Mouse (Mus musculus): ENCODE measurements around the gene Atp6v0a1. TPM values are rescaled to one million over a fixed set of nuclear protein-coding genes. Genes with fewer than 3 reads are reported as not detected.
"Not testable (repeated sequence)": the region's sequence is repeated elsewhere in the genome, so short reads cannot be mapped to it uniquely, and the experiment has no call there.

Gene Atp6v0a1
- polyA plus RNA-seq, 1 experiment: 45.0 TPM

DNA sequence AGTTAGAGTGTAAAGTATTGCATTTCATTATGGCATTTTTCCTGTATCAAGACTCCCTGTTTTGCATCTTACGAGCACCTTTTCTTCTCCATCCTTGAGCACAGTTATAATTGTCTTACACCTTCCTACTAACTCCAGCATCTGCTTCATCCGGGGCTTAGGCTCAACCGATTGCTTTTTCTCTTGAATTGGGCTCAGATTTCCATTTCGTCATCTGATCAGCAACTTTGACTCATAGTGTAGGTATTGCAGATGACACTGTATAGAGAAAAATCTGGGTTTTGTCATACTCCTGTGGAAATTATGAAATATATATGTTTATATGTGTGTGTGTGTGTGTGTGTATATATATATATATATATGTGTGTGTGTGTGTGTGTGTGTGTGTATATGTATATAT is 12.8 kb upstream of the Atp6v0a1 start:
- Histone ChIP-seq H3K36me3 (ENCODE audit: control insufficient read depth, insufficient read depth) (no peaks in the 10 kb centered on the region), H3ac (ENCODE audit: control insufficient read depth, insufficient read length) (no peak overlapping the region), H3K79me2 (ENCODE audit: control insufficient read depth, insufficient read depth) (no peaks in the 10 kb centered on the region), H3K4me3 (no peak overlapping the region), H3K4me2 (ENCODE audit: low read depth) (no peak overlapping the region), H3K27me3 (ENCODE audit: control insufficient read depth, insufficient read depth, insufficient read length) (no peaks in the 10 kb centered on the region)
- TF ChIP-seq CEBPB (IDR thresholded peaks at IDR 0.05; ENCODE audit: insufficient read depth, poor library complexity, severe bottlenecking): no peak
- no peak for TF ChIP-seq SRF (IDR thresholded peaks at IDR 0.05; ENCODE audit: control insufficient read depth, insufficient read length, low read depth)
- no peak for TF ChIP-seq REST (IDR thresholded peaks at IDR 0.05; ENCODE audit: insufficient read depth, insufficient read length)
- TF ChIP-seq POLR2AphosphoS2 (IDR thresholded peaks at IDR 0.05; ENCODE audit: insufficient read length, low read depth): no peak
- no peak for TF ChIP-seq MYOD1 (IDR thresholded peaks at IDR 0.05; ENCODE audit: control insufficient read depth in 1 of 3, insufficient read length in 2 of 3, low read depth in 2 of 3)
- no peak for TF ChIP-seq MYOG (IDR thresholded peaks at IDR 0.05; ENCODE audit: control insufficient read depth in 1 of 3, insufficient read depth in 1 of 3, insufficient read length in 2 of 3, low read depth in 2 of 3)
- no peak for TF ChIP-seq TCF12 (IDR thresholded peaks at IDR 0.05; ENCODE audit: insufficient read depth, poor library complexity, severe bottlenecking)
- TF ChIP-seq TCF3 (IDR thresholded peaks at IDR 0.05; ENCODE audit: insufficient read length, low read depth): no peak
- TF ChIP-seq MAX (IDR thresholded peaks at IDR 0.05; ENCODE audit: low read depth): no peak
- no peak for TF ChIP-seq POLR2A (IDR thresholded peaks at IDR 0.05; ENCODE audit: insufficient read length, low read depth)
- no peak for TF ChIP-seq E2F4 (IDR thresholded peaks at IDR 0.05; ENCODE audit: insufficient read depth)
- no peak for TF ChIP-seq USF1 (IDR thresholded peaks at IDR 0.05; ENCODE audit: low read depth)

GRCm38 (mm10) chr11:100998836-100999235 is 10.4 kb upstream of the Atp6v0a1 start:
- no peak overlapping the region for H3ac ChIP-seq (ENCODE audit: control insufficient read depth, insufficient read length)
- H3K4me3 ChIP-seq: no peak overlapping the region
- H3K27me3 ChIP-seq (ENCODE audit: control insufficient read depth, insufficient read depth, insufficient read length): no peaks in the 10 kb centered on the region
- no peaks in the 10 kb centered on the region for H3K79me2 ChIP-seq (ENCODE audit: control insufficient read depth, insufficient read depth)
- no peak overlapping the region for H3K4me2 ChIP-seq (ENCODE audit: low read depth)
- no peaks in the 10 kb centered on the region for H3K36me3 ChIP-seq (ENCODE audit: control insufficient read depth, insufficient read depth)
- TF ChIP-seq SRF (IDR thresholded peaks at IDR 0.05; ENCODE audit: control insufficient read depth, insufficient read length, low read depth): no peak
- TF ChIP-seq MAX (IDR thresholded peaks at IDR 0.05; ENCODE audit: low read depth): no peak
- TF ChIP-seq TCF3 (IDR thresholded peaks at IDR 0.05; ENCODE audit: insufficient read length, low read depth): no peak

DNA sequence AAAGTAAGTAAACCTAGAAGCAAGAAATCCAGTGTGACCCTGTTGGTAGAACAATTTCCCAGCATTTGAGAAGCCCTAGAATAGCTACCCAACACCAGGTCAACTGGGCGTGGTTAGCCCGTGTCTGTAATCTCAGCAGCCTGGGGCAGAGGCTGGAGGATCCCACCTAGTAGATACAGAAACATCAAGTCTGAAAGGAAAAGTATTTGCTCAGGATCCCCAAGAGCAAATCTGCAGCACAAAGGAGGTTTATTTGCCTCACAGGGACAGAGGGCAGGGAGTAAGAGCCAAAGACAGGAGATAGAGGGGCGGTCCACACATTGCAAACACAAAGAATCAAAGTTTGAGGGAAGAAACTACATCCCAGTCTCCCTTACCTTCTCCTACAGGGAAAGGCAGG is 10.0 kb upstream of the Atp6v0a1 start:
- Histone ChIP-seq H3K4me3 (no peak overlapping the region), H3ac (ENCODE audit: control insufficient read depth, insufficient read length) (no peak overlapping the region), H3K27me3 (ENCODE audit: control insufficient read depth, insufficient read depth, insufficient read length) (no peaks in the 10 kb centered on the region), H3K4me2 (ENCODE audit: low read depth) (no peak overlapping the region), H3K36me3 (ENCODE audit: control insufficient read depth, insufficient read depth) (no peaks in the 10 kb centered on the region), H3K79me2 (ENCODE audit: control insufficient read depth, insufficient read depth) (no peaks in the 10 kb centered on the region)
- TF ChIP-seq MAX (IDR thresholded peaks at IDR 0.05; ENCODE audit: low read depth) (no peak), SRF (IDR thresholded peaks at IDR 0.05; ENCODE audit: control insufficient read depth, insufficient read length, low read depth) (no peak), CEBPB (IDR thresholded peaks at IDR 0.05; ENCODE audit: insufficient read depth, poor library complexity, severe bottlenecking) (no peak), TCF3 (IDR thresholded peaks at IDR 0.05; ENCODE audit: insufficient read length, low read depth) (no peak), REST (IDR thresholded peaks at IDR 0.05; ENCODE audit: insufficient read depth, insufficient read length) (no peak), TCF12 (IDR thresholded peaks at IDR 0.05; ENCODE audit: insufficient read depth, poor library complexity, severe bottlenecking) (no peak), POLR2AphosphoS2 (IDR thresholded peaks at IDR 0.05; ENCODE audit: insufficient read length, low read depth) (no peak), MYOG (IDR thresholded peaks at IDR 0.05; ENCODE audit: control insufficient read depth in 1 of 3, insufficient read depth in 1 of 3, insufficient read length in 2 of 3, low read depth in 2 of 3) (no peak), POLR2A (IDR thresholded peaks at IDR 0.05; ENCODE audit: insufficient read length, low read depth) (no peak), MYOD1 (IDR thresholded peaks at IDR 0.05; ENCODE audit: control insufficient read depth in 1 of 3, insufficient read length in 2 of 3, low read depth in 2 of 3) (no peak), USF1 (IDR thresholded peaks at IDR 0.05; ENCODE audit: low read depth) (no peak), E2F4 (IDR thresholded peaks at IDR 0.05; ENCODE audit: insufficient read depth) (no peak)

GRCm38 (mm10) chr11:101001875-101002552 is 7.2 kb upstream of the Atp6v0a1 start:
- not testable (repeated sequence) for H3ac ChIP-seq (ENCODE audit: control insufficient read depth, insufficient read length); H3K79me2 ChIP-seq (ENCODE audit: control insufficient read depth, insufficient read depth); H3K36me3 ChIP-seq (ENCODE audit: control insufficient read depth, insufficient read depth); H3K27me3 ChIP-seq (ENCODE audit: control insufficient read depth, insufficient read depth, insufficient read length); H3K4me3 ChIP-seq
- TF ChIP-seq CEBPB (IDR thresholded peaks at IDR 0.05; ENCODE audit: insufficient read depth, poor library complexity, severe bottlenecking): peak; percentile 54; the same call in 1 of the 2 replicates
- H3K4me2 ChIP-seq (ENCODE audit: low read depth): peak overlapping the region; percentile 27

DNA sequence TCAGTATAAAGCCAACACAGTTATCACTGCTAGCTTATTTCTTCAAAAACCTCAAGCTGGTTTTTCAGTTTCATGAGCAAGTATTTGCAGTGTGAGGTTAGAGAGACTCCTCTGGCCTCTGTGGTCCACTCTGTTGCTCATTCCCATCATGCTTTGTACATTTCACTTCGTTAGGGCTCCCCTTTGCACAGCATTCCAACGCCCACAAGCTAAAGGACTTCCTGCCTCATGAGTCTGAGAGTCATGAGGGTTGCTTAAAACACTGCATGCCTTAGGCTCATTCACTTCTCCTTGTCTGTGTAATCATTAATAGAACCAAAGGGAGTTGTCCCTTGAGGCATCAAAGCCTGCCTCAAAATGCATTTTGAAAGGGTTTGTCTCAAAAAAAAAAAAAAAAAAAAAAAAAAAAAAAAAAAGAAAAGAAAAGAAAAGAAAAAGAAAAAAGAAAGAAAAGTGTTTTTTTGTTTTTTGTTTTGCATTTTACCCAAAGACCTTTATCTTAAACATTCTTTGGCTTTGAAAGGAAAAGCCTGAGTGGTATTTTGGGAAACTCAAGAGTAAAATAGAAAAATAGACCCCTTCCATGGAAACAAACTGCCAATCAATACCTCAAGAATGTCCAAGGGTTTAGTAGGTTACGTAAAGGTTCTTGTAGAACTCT is 6.1 kb upstream of the Atp6v0a1 start:
- no peak for TF ChIP-seq TCF12 (IDR thresholded peaks at IDR 0.05; ENCODE audit: insufficient read depth, poor library complexity, severe bottlenecking)
- TF ChIP-seq POLR2A (IDR thresholded peaks at IDR 0.05; ENCODE audit: insufficient read length, low read depth): no peak
- TF ChIP-seq MYOD1 (IDR thresholded peaks at IDR 0.05; ENCODE audit: control insufficient read depth in 1 of 3, insufficient read length in 2 of 3, low read depth in 2 of 3): no peak
- TF ChIP-seq POLR2AphosphoS2 (IDR thresholded peaks at IDR 0.05; ENCODE audit: insufficient read length, low read depth): no peak
- Histone ChIP-seq H3K79me2 (ENCODE audit: control insufficient read depth, insufficient read depth) (no peaks in the 10 kb centered on the region), H3K36me3 (ENCODE audit: control insufficient read depth, insufficient read depth) (no peaks in the 10 kb centered on the region), H3K4me3 (no peak overlapping the region), H3ac (ENCODE audit: control insufficient read depth, insufficient read length) (no peak overlapping the region), H3K27me3 (ENCODE audit: control insufficient read depth, insufficient read depth, insufficient read length) (no peaks in the 10 kb centered on the region), H3K4me2 (ENCODE audit: low read depth) (peak overlapping the region; percentile 19)
